Mouse (Mus musculus) adrenal gland, adult (tissue): ENCODE results near the gene Gm4301.
"Not testable (repeated sequence)": the region's sequence is repeated elsewhere in the genome, so short reads cannot be mapped to it uniquely, and the experiment has no call there.

ENCODE experiments used
- DNase-seq, 2 experiments: peaks; one replicate each; pipeline ENCODE4 v3.0.0; 2022 to 2023; ENCODE audit warnings: low spot score in 1 of 2; ENCODE audit not compliant: inconsistent age in 2 of 2

The Gm4301 gene

DNA sequence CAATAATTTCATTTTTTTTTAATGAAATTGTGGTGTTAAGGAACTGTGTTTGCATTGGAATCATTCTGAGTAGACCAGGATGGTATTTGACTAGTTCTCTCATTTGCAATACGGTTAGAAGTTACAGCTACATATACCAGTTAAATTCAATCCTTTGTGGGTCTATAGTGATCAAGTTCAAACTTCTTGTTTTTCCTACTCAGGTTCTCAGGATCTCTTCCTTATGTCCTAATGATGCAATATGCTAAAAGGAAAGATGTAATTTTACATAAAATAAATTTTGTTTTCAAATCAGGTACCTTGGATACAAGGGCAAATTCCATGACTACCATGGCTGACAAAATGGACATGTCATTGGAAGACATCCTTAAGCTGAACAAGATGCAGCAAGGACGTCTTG lies at the start of gene Gm4301:
Gene Gm4301 (plus strand): TSS at position 301 of the 400 bp plus-strand sequence.
- not testable (repeated sequence) for DNase-seq

DNA sequence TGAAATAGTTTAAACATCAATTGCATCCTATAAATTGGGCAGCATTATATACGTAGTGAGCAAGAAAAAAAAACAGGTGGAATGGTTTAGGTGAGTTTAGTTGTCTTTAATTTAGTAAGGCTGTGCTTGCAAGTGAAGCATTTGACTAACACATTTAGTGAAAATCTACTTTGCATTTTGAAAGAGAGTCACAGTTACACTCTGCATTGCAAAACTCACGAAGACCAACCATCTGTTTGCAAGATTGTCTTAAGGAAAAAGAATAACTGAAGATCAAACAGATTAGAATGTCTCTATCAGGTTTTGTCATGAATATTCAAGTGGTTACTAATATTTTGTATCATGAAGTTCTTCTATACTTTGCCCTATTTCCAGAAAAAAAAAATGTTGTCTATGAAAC lies 39.4 kb upstream of the Gm4301 start:
- no peak for DNase-seq

DNA sequence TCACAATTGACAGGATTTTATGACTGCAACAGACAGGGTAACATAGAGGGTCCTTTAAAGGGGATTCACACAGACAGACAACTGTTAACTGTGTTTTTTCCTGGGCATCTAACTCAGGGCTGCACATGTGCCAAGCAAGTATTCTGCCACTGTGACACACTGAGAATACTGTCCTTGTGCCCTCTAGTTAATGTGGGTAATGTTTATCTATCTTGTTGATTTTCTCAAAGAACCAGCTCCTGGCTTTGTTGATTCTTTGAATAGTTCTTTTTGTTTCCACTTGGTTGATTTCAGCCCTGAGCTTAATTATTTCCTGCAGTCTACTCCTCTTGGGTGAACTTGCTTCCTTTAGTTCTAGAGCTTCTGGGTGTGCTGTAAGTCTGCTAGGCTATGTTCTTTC lies 35.4 kb upstream of the Gm4301 start:
- not testable (repeated sequence) for DNase-seq

DNA sequence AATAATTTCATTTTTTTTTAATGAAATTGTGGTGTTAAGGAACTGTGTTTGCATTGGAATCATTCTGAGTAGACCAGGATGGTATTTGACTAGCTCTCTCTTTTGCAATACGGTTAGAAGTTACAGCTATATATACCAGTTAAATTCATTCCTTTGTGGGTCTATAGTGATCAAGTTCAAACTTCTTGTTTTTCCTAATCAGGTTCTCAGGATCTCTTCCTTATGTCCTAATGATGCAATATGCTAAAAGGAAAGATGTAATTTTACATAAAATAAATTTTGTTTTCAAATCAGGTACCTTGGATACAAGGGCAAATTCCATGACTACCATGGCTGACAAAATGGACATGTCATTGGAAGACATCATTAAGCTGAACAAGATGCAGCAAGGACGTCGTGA lies 5.1 kb downstream of the Gm4301 start, which contains the start of gene Gm4302:
Gene Gm4302 (plus strand): TSS at position 301 of the 400 bp plus-strand sequence.
- not testable (repeated sequence) for DNase-seq

DNA sequence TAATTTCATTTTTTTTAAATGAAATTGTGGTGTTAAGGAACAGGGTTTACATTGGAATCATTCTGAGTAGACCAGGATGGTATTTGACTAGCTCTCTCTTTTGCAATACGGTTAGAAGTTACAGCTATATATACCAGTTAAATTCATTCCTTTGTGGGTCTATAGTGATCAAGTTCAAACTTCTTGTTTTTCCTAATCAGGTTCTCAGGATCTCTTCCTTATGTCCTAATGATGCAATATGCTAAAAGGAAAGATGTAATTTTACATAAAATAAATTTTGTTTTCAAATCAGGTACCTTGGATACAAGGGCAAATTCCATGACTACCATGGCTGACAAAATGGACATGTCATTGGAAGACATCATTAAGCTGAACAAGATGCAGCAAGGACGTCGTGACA lies 10.2 kb downstream of the Gm4301 start, which contains the start of gene Gm4303:
Gene Gm4303 (plus strand): TSS at position 301 of the 400 bp plus-strand sequence.
- not testable (repeated sequence) for DNase-seq

DNA sequence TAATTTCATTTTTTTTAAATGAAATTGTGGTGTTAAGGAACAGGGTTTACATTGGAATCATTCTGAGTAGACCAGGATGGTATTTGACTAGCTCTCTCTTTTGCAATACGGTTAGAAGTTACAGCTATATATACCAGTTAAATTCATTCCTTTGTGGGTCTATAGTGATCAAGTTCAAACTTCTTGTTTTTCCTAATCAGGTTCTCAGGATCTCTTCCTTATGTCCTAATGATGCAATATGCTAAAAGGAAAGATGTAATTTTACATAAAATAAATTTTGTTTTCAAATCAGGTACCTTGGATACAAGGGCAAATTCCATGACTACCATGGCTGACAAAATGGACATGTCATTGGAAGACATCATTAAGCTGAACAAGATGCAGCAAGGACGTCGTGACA lies 15.3 kb downstream of the Gm4301 start, which contains the start of gene Gm4305:
Gene Gm4305 (plus strand): TSS at position 301 of the 400 bp plus-strand sequence.
- DNase-seq = not testable (repeated sequence)

DNA sequence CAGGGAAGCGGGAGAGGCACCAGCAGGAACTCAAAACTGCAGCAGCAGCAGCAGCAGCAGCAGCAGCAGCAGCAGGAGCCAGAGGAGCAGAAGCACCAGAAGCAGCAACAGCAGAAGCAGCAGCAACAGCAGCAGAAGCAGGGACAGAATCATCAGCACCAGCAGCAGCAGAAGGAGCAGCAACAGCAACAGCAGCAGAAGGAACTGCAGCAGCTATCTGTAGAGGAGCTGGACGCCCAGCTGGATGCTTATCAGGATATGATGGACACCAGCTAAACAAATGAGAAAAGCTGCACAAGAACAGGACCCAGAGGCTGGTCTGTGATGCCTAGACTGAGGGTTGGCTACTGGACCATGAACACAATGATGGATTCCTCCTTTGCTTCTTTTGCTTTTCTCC lies 21.4 kb downstream of the Gm4301 start:
- peak; percentile 2 to 21 for DNase-seq

DNA sequence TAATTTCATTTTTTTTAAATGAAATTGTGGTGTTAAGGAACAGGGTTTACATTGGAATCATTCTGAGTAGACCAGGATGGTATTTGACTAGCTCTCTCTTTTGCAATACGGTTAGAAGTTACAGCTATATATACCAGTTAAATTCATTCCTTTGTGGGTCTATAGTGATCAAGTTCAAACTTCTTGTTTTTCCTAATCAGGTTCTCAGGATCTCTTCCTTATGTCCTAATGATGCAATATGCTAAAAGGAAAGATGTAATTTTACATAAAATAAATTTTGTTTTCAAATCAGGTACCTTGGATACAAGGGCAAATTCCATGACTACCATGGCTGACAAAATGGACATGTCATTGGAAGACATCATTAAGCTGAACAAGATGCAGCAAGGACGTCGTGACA lies 25.6 kb downstream of the Gm4301 start, which contains the start of gene Gm4307:
Gene Gm4307 (plus strand): TSS at position 301 of the 400 bp plus-strand sequence.
- not testable (repeated sequence) for DNase-seq

DNA sequence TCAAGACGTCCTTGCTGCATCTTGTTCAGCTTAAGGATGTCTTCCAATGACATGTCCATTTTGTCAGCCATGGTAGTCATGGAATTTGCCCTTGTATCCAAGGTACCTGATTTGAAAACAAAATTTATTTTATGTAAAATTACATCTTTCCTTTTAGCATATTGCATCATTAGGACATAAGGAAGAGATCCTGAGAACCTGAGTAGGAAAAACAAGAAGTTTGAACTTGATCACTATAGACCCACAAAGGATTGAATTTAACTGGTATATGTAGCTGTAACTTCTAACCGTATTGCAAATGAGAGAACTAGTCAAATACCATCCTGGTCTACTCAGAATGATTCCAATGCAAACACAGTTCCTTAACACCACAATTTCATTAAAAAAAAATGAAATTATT lies 47.0 kb downstream of the Gm4301 start, which contains the start of gene Gm4312:
Gene Gm4312 (minus strand): TSS at position 101 of the 400 bp plus-strand sequence.
- not testable (repeated sequence) for DNase-seq
